Mouse (Mus musculus) urinary bladder, postnatal 14 days (tissue): ENCODE data around the gene Ascl2.
A peak's percentile ranks its signal among the peaks of the same experiment; 100 is the strongest.

Experiments used
- DNase-seq: peaks from one replicate; pipeline ENCODE4 v3.0.0; 2021; ENCODE audit warnings: low spot score

The Ascl2 gene

DNA sequence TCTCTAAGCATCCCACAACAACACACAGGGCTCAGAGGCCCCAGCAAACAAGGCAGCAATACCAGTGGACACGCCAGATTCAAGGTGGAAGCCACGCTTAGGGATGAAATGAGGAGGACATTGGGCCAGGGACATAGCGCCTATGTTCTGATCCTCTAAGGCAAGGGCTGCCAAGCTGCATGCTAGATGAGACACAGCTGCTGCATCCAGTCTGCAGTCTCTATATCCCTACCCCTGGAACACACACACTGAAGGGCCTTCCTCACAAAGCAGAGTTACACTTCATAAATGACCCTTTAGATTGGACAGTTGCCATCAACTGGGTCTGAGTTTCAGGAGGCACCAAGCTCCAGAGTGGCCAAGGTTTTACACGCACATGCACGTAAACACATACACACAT is 51.4 kb downstream of the Ascl2 start:
- DNase-seq = peak; percentile 44
